Mouse (Mus musculus) lung, postnatal 0 days (tissue): ENCODE data around the gene Fam149b. TPM values are rescaled to one million over a fixed set of nuclear protein-coding genes. Genes with fewer than 3 reads are reported as not detected.
A peak's percentile ranks its signal among the peaks of the same experiment; 100 is the strongest.
"Not testable (repeated sequence)": the region's sequence is repeated elsewhere in the genome, so short reads cannot be mapped to it uniquely, and the experiment has no call there.

Source experiments
- ATAC-seq: fragments of 200-750 bp; cut with Nextera tagmentation; 2 replicates; pipeline ENCODE4 v1.8.0; 2017; ENCODE audit warnings: moderate library complexity
- DNase-seq: peaks from one replicate; pipeline ENCODE4 v3.0.0-alpha.2; 2016; ENCODE audit warnings: low spot score
- H3K27ac ChIP-seq: fragments of 300-500 bp; sonication (generic); 2 replicates; pipeline ENCODE4 v1.5.1; 2014; ENCODE audit warnings: antibody characterized with exemption, mild to moderate bottlenecking, low read length, mixed read lengths
- H3K27me3 ChIP-seq: fragments of 300-500 bp; sonication (generic); replicated peaks from 2 replicates; pipeline ENCODE4 v1.6.1; 2014; ENCODE audit warnings: low read length, mixed read lengths; ENCODE audit not compliant: insufficient read depth
- H3K36me3 ChIP-seq: fragments of 300-500 bp; sonication (generic); 2 replicates; pipeline ENCODE4 v1.6.1; 2014; ENCODE audit warnings: low read length, mixed read lengths; ENCODE audit not compliant: insufficient read depth
- H3K4me1 ChIP-seq: fragments of 300-500 bp; sonication (generic); 2 replicates; pipeline ENCODE4 v1.6.1; 2014; ENCODE audit warnings: antibody characterized with exemption, low read depth, low read length, mixed read lengths; ENCODE audit not compliant: insufficient read depth
- H3K4me2 ChIP-seq: fragments of 300-500 bp; sonication (generic); replicated peaks from 2 replicates; pipeline ENCODE4 v1.6.1; 2014; ENCODE audit warnings: low read depth, mild to moderate bottlenecking, low read length, moderate library complexity, mixed read lengths
- H3K4me3 ChIP-seq: fragments of 300-500 bp; sonication (generic); 2 replicates; pipeline ENCODE4 v1.5.1; 2014; ENCODE audit warnings: low read depth, low read length
- H3K9ac ChIP-seq: fragments of 300-500 bp; sonication (generic); replicated peaks from 2 replicates; pipeline ENCODE4 v1.6.1; 2014; ENCODE audit warnings: low read depth, mild to moderate bottlenecking
- H3K9me3 ChIP-seq: fragments of 300-500 bp; sonication (generic); 2 replicates; pipeline ENCODE4 v1.6.1; 2016; ENCODE audit warnings: low read length, mixed read lengths
- CTCF ChIP-seq: IDR thresholded peaks from 2 replicates; pipeline ENCODE4 v1.5.1; 2016; ENCODE audit warnings: antibody characterized with exemption, mild to moderate bottlenecking
- EP300 ChIP-seq: IDR thresholded peaks from 2 replicates; pipeline ENCODE4 v1.6.1; 2016; ENCODE audit warnings: antibody characterized with exemption, mild to moderate bottlenecking, control low read depth
- WGBS: fragments of 180-500 bp; shearing (Covaris S2); extraction: QIAGEN DNeasy Blood & Tissue Kit; methylation state at CpG from one replicate; pipeline ENCODE4 v1.1.7; 2014; 5-methylcytosine and 5-hydroxymethylcytosine counted together
- polyA plus RNA-seq: library from polyadenylated mRNA; unstranded; fragments of >200 nt; fragmentation: Nextera tagmentation; extraction: Ambion mirVana; gene quantifications from 2 replicates; pipeline ENCODE4 v1.2.1, GENCODE M21; 2015

The Fam149b gene
- 14.7 and 16.9 TPM in 2 replicates for polyA plus RNA-seq

DNA sequence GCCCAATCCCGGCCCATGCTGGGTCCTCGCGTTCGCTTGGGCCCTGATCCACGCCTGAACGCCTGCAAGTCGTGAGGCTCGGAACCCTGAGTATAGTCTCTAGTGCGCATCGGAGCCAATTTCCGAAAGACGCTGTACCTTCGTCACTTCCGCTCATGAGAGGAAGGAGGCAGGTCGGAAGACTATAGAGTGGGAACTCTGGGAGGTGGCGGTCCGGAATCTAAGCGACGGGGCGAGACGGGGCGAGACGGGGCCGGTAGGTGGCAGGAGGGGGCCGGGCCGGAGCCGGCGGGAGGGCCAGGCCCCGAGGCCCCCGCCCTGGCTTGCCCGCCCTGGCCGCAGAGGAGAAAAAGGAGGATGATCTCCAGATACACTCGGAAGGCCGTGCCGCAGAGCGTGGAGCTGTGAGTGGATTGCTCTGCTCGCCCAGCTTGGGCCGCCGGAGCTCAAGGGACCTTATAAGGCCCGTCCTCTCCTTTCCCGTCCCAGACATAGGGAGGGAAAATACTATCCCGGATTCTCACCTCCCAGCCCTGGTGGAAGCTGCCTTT, at the start of gene Fam149b, which contains the start of gene Ecd:
Gene Fam149b (plus strand): TSS at position 172 of the 551 bp plus-strand sequence.
Gene Ecd (minus strand): TSS at position 131 of the 551 bp plus-strand sequence.
- Histone ChIP-seq H3K4me3 (peak within 1 kb of the TSS; percentile 67), H3K27me3 (no peaks in the 10 kb centered on the region), H3K9ac (peak within 1 kb of the TSS; percentile 88), H3K27ac (peak within 1 kb of the TSS; percentile 93), H3K9me3 (no peaks in the 10 kb centered on the region), H3K4me1 (0 out of 2 replicates have a peak, but pooled peaks cover 3% of the 10 kb centered on the region), H3K36me3 (no peaks in the 10 kb centered on the region), H3K4me2 (peak within 1 kb of the TSS; percentile 63)
- DNase-seq = peak; percentile 97
- TF ChIP-seq CTCF = peak; percentile 67
- no peak for TF ChIP-seq EP300
- WGBS = 1% methylated on average over 30 of the region's 42 CpGs
- peak; percentile 99 for ATAC-seq

DNA sequence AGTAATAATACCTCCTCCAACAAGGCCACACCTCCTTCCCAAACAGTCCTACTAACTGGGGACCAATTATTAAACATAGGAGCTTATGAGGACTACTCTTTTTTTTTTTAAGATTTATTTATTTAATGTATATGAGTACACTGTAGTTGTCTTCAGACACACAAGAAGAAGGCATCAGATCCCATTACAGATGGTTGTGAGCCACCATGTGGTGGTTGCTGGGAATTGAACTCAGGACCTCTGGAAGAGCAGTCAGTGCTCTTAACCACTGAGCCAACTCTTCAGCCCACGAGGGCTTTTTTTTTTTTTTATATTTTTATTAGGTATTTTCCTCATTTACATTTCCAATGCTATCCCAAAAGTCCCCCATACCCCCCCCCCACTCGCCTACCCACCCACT, 42.9 kb upstream of the Fam149b start:
- not testable (repeated sequence) for H3K4me1 ChIP-seq, DNase-seq, H3K9me3 ChIP-seq, H3K4me3 ChIP-seq, H3K4me2 ChIP-seq, ATAC-seq, H3K27ac ChIP-seq, H3K27me3 ChIP-seq, H3K36me3 ChIP-seq, H3K9ac ChIP-seq
- WGBS = 68% methylated on average over 2 of the region's 2 CpGs

DNA sequence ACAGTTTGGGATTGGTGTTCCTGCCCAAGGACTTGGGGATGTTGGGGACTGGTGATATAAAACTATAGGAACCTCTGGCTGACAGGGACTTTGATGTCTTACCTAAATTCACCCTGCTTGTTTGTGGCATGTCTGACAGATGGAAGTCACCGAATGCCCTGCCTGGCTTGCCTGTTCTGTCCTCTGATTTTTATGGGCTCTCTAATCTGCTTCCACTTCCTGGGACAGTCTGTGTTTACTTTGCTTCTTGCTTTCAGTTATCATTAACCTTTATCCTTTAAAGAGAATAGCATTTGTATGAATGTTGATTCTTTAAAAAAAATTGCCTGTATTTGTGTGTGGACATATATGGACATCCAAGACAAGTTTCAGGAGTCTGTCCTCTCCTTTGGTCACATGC, 32.8 kb upstream of the Fam149b start:
- Histone ChIP-seq H3K4me2 (no peak overlapping the region), H3K36me3 (peaks cover 3% of the 10 kb centered on the region; the same call in 1 of the 2 replicates), H3K27me3 (no peaks in the 10 kb centered on the region), H3K4me3 (no peak overlapping the region), H3K27ac (no peak overlapping the region), H3K4me1 (no peaks in the 10 kb centered on the region), H3K9me3 (no peaks in the 10 kb centered on the region), H3K9ac (no peak overlapping the region)
- no peak for TF ChIP-seq EP300
- TF ChIP-seq CTCF = no peak
- no peak for ATAC-seq
- 42% methylated on average over 1 of the region's 1 CpGs for WGBS
- no peak for DNase-seq

DNA sequence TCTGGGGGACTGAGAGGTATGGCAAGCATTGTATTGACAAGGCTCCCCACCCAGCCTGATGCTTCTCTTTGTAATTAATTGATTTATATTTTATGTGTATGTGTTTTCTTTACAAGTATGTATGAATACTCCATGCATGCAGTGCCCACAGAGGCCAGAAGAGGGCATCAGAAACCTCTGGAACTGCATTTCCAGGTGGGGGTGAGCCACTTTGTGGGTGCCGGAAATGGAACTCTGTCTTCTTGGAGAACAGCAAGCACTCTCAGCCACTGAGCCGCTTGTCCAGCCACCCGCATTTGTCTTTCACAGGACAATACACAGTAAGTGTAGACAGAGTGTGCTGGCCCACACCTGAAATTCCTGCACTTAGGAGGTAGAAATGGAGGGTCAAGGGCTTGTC, 28.5 kb upstream of the Fam149b start:
- H3K36me3 ChIP-seq = peaks cover 4% of the 10 kb centered on the region; the same call in 1 of the 2 replicates
- WGBS = 68% methylated on average over 3 of the region's 3 CpGs
- ATAC-seq = no peak

DNA sequence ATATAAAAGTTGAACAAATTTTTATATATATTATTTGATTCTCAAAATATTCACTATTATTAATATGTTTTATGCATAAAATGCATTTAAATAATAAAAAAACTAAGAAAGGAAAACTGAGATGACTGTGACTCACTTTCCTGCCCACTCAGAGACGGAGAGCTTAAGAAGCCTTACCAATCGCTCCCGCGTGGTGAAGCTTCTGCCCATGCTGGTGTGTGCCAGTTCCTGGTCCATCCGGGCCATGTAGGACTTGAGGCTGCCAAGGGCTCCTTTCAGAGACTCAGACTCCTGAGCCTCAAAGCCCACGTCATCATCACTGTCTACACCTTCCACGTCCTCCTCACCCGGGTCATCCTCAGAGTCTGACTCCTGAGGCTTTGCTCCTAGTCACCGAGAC, 23.8 kb upstream of the Fam149b start:
- Histone ChIP-seq H3K4me3 (no peak overlapping the region), H3K27ac (no peak overlapping the region), H3K4me2 (no peak overlapping the region), H3K9ac (no peak overlapping the region), H3K36me3 (peaks cover 19% of the 10 kb centered on the region), H3K4me1 (no peaks in the 10 kb centered on the region), H3K9me3 (no peaks in the 10 kb centered on the region), H3K27me3 (no peaks in the 10 kb centered on the region)
- DNase-seq = no peak
- 96% methylated on average over 9 of the region's 9 CpGs for WGBS
- no peak for TF ChIP-seq CTCF
- ATAC-seq = no peak

More for the DNA sequence above, 28.5 kb upstream of the Fam149b start:
- no peak overlapping the region for H3K9ac ChIP-seq
- peak; percentile 70 for TF ChIP-seq CTCF
- TF ChIP-seq EP300 = no peak
- H3K4me1 ChIP-seq = no peaks in the 10 kb centered on the region
- H3K4me3 ChIP-seq = no peak overlapping the region
- peak; percentile 57 for DNase-seq
- no peaks in the 10 kb centered on the region for H3K27me3 ChIP-seq
- no peak overlapping the region for H3K27ac ChIP-seq
- no peaks in the 10 kb centered on the region for H3K9me3 ChIP-seq
- H3K4me2 ChIP-seq = no peak overlapping the region

- peaks cover 28% of the 10 kb centered on the region for H3K36me3 ChIP-seq
- no peaks in the 10 kb centered on the region for H3K27me3 ChIP-seq
- no peak overlapping the region for H3K9ac ChIP-seq
- ATAC-seq = peak; percentile 43
- peak; percentile 28 for DNase-seq
- TF ChIP-seq EP300 (no peak), CTCF (peak; percentile 59)
- H3K9me3 ChIP-seq = no peaks in the 10 kb centered on the region
- no peaks in the 10 kb centered on the region for H3K4me1 ChIP-seq
- no peak overlapping the region for H3K27ac ChIP-seq
- WGBS = 65% methylated on average over 9 of the region's 9 CpGs
- no peak overlapping the region for H3K4me3 ChIP-seq
- H3K4me2 ChIP-seq = no peak overlapping the region
These were observed 19.5 kb upstream of the Fam149b start for GRCm38 (mm10) chr14:20328474-20328873.
